Mouse (Mus musculus) stomach, embryonic 16.5 days (tissue): Measurements from ENCODE around the gene Unc93a2. TPM values are rescaled to one million over a fixed set of nuclear protein-coding genes. Genes with fewer than 3 reads are reported as not detected.

Source experiments
- polyA plus RNA-seq: library from polyadenylated mRNA; unstranded; fragments of >200 nt; fragmentation: Nextera tagmentation; extraction: Ambion mirVana; gene quantifications from 2 replicates; pipeline ENCODE4 v1.2.1, GENCODE M21; 2015

Unc93a2 gene
- polyA plus RNA-seq, 1 experiment from 2014 or later: not detected

Other genes with a start within 250 kb of the Unc93a2 start
- 7.2 and 7.8 TPM in 2 replicates for gene Rps6ka2, start 215.3 kb downstream of the Unc93a2 start, polyA plus RNA-seq
- gene Tcp10a, start 60.8 kb downstream of the Unc93a2 start, polyA plus RNA-seq: not detected in 2 replicates
- gene Ttll2, start 32.8 kb downstream of the Unc93a2 start, polyA plus RNA-seq: not detected in 2 replicates
- gene Gm49630, start 13.5 kb downstream of the Unc93a2 start, polyA plus RNA-seq: not detected in 2 replicates